Mouse (Mus musculus) cerebellum, postnatal 4 days (tissue): ENCODE measurements around the gene Trim40.
"Not testable (repeated sequence)": the region's sequence is repeated elsewhere in the genome, so short reads cannot be mapped to it uniquely, and the experiment has no call there.

Experiments used
- DNase-seq, 2 experiments: peaks; one replicate each; pipeline ENCODE4 v3.0.0; 2022; ENCODE audit warnings: low spot score in 2 of 2, mixed read lengths in 1 of 2

Trim40 gene

GRCm38 (mm10) chr17:36893387-36893786 is 3.5 kb upstream of the Trim40 start:
- DNase-seq, result no peak

DNA sequence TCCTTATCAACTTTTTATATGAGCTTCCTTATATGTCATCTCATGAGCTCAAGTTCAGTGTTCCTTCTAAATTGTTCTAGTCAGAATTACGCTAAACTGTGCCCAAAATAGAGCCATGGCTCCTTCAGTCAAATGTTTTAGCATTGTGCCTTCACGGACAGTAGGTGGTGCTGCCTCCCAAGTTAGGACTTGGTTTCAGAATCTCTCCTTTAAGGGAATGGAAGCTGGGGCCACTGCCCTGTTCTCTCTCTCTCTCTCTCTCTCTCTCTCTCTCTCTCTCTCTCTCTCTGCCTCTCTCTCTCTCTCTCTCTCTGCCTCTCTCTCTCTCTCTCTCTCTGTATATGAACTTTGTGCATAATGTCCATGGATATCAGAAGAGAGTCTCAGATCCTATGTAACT is 2.4 kb upstream of the Trim40 start:
- peak in 1 of 2 experiments; percentile 24 for DNase-seq

DNA sequence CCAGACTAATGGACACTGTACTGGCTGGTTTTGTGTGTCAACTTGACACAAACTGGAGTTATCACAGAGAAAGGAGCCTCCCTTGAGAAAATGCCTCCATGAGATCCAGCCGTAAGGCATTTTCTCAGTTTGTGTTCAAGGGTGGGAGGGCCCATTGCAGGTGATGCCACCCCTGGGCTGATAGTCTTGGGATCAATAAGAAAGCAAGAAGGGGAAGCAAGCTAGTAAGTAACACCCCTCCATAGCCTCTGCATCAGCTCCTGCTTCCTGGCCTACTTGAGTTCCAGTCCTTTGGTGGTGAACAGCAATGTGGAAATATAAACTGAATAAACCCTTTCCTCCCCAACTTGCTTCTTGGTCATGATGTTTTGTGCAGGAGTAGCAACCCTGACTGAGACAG is 1.6 kb upstream of the Trim40 start:
- not testable (repeated sequence) for DNase-seq

DNA sequence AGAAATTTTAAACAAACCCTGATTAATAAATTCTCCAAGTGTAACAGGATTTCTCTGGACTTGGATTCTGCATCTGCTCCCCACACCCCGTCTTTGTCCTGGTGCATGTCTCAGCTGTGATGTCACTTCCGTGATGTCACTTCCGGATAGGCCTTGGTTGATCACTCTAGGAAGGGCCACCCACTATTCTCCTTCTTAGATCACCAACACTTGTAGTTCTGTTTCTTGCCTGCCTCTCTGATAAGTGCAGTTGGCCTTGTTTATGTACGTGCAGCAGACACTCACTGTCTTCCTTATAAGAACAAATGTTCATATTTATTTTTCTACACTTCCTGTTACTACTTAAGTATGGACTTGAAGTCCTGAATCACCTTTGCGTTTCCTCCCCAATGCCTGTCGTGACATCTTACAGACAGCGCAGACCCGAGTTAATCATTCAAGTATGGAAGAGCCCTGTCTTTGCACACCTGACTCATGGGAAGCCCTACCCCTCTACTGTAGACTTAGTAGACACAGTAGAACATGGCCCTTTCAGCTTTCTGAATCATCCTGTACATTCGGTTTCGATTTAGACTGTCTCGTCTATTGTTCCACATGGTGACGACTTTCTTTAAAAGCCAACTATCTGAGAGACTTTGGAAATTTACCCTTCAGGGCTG is 4.7 kb downstream of the Trim40 start:
- no peak for DNase-seq

DNA sequence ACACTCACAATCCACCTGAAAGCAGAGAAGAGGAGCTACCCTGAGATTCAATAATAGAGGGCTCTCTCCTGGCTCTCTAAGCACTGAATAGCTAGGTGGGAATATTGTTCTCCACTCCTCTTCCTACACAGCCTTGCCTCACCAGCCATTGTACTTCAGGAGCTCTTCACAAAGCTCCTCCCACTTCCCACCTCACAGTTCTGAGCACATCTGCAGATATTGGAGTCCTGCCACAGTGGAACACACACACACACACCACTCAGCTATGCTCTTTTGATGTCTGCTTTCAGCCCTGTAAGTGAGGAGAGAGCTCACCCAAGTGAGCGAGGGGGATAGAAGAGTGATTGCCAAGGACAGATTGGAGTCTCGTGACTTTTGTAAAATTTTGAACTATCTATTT is 6.6 kb downstream of the Trim40 start:
- no peak for DNase-seq

- no peak for DNase-seq
Measured at GRCm38 (mm10) chr17:36874636-36875035, 15.3 kb downstream of the Trim40 start.

DNA sequence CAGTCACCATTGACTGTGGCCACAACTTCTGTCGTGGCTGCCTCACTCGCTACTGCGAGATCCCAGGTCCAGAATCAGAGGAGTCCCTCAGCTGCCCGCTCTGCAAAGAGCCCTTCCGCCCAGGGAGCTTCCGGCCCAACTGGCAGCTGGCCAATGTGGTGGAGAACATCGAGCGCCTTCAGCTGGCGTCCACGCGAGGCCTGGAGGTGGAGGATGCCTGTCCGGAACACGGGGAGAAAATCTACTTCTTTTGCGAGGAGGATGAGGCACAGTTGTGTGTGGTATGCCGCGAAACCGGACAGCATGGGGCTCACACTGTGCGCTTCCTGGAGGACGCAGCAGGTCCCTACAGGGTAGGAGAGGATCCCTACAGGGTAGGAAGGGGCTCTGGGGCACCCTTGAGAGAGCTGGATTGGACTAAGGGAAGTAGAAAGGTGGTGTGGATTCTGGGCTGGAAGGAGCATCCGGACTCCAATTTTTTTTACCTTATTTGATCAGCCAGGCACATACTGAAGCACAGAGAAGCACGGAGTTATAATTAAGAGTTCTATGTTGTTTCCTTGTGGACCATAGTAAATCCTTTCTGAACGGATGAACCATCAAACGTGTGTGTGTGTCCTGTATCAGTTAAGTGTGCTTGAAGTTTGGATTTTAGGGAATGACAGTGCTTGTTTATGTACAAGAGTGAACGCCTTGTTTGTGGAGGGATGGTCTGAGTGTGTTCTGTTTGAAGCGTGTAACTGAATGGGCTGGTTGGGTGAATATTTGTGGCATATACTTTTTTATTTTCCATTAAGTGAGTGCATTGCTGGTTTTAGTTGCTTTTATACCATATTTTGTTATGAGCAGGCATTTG is 19.7 kb downstream of the Trim40 start:
- peak in 1 of 2 experiments; percentile 10 for DNase-seq

DNA sequence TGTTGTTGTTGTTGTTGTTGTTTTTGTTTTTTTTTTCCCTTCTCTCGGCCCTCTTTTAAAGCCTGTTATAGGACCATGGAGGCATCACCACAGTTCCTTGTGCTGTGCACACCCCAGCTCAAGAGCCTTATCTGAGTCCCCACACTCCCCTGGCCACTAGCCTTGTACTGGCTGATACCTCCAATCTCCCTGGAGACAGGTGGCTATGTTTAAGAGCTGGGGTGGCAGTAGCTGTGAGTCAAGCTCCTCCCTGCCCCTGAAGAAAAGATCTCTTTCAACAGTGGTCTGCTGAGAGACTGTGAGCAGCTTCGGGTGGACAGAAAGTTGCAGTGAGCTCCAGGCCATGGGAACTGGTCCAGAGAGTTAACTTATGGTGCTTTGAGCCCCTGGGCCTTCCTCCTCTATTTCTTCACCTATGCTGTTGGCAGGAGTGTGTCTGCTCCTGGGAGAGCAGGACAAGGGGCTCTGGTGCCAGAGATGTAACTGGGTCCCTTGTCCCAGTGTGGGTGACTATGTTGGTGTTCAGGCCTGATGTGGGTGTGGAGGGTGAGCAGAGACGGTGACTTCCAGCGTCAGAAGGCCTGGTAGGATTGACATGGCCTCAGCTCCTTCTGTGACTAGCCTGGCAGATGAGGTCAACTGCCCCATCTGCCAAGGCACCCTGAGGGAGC is 20.5 kb downstream of the Trim40 start, which contains the start of gene Trim10:
Gene Trim10 (plus strand): TSS at position 291 of the 671 bp plus-strand sequence.
- no peak for DNase-seq

- DNase-seq, result no peak
Measured at GRCm38 (mm10) chr17:36868836-36869235, 21.1 kb downstream of the Trim40 start.

DNA sequence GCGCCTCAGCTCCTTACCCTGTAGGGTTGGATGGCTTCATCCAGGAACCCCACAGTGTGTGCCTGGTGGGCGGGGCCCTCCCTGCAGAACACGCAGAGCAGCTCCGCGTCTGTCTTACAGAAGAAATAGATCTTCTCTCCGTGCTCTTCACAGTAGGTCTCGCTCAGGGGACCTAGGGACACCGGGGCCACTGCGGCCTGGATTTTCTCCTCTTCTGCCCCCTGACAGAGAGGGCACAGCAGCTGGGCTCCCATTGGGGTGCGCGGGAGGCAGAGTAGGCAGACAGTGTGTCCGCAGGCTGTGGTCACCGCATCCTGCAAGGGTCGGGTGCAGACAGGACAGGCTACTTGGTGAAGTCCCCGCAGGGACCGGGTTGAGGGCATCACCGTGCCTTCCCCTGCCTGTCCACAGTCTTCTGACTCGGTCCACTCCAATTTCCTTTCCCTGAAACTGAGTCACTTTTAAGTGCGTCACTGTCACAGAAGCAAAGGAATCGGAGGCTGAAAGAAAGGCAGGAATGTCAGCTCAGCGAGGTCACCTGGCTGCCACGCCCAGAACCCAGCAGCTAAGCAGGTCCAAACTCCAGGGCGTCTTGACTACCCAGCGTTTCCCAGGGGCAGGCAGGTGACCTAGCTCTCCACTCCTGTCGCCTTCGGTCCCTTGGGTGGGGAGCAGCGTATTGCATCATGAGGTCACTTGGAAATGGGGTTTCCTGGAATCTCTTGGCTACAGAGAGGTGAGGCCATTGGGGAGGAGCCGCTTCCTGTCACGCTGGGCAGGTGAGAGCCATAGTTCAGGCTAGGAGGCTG is 23.0 kb downstream of the Trim40 start, which contains the start of gene Trim15:
Gene Trim15 (minus strand): TSS at position 492 of the 809 bp plus-strand sequence.
- no peak for DNase-seq

GRCm38 (mm10) chr17:36861680-36862079 is 28.2 kb downstream of the Trim40 start:
- DNase-seq, result no peak

DNA sequence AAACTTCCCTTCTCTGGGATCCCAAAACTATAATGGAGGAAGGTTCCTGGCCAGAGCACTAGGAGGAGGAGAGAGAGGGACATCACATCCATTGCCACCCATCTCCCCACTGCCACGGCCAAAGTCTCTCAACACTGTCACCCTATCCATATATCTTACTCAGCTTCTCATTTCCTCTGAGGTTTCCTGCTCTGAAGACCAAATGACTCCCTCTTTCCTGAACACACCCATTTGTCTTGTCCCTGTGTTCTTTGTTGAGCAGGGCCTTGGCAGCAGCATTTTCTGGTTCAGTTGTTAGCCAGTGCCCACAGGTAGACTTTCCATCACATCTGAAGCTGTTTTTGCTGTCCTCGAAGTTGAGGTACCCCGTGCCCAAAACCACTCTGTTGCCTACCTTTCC is 31.7 kb downstream of the Trim40 start:
- no peak for DNase-seq

DNA sequence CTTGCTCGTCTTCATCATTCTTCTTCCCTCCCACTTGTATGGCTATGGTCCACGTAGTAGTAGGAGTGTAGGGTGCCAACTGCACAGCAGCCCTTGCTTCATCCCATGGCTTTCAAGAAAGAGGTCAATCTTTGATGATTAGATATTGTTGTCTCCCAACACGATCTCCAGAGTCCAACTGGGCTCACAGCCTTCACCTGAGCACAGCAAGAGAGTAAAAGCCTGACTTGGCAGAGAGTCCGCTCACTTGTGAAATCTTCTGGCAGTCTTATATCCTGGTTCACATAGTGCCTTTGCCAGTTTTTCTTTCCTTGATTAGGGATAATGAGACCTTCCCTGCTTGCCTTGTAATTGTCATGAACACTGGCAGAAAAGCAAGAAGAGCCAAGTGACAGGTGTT is 33.7 kb downstream of the Trim40 start:
- no peak for DNase-seq

- no peak for DNase-seq
Measured at GRCm38 (mm10) chr17:36855484-36855883, 34.4 kb downstream of the Trim40 start.

GRCm38 (mm10) chr17:36851627-36852026 is 38.3 kb downstream of the Trim40 start:
- DNase-seq, result no peak

DNA sequence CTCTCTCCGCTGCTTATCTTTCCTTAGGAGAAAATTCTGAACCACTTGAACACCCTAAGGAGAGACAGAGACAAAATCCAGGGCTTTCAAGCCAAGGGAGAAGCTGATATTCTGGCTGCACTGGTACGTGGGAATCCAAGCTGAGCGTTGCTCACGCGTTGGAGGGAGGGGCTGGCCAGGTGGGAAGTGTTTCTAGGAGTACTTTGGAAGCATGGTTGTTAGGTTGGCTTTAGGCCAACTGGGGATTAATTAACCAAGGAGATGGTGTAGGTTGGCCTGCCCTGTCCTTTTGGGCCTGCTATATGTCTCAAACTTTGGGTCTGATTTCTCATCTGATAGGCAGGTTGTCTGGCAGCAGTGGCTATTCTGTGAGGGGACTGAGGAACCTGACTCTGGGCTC is 38.7 kb downstream of the Trim40 start:
- no peak for DNase-seq

DNA sequence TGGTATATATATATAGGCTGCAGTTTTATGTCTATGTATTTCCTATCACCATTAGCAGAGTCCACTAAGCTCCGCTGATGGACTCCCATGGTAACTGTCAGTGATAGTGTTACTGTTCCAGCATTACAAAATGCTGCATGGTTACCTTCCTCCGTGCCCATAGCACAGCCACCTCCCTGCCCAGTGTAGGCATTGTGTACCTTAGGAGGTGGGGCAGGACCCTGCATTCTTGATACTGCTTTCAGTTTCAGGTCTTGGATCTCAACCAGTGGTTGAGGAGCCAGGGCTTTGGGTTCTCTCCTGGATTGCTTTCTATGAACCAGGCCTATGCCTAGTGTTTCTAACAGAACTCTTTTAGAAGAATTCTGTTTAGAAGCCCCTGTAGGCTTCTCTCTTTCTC is 39.9 kb downstream of the Trim40 start:
- DNase-seq, result no peak

- no peak for DNase-seq
Measured at GRCm38 (mm10) chr17:36848911-36849310, 41.0 kb downstream of the Trim40 start.

- no peak for DNase-seq
Measured at GRCm38 (mm10) chr17:36844725-36845124, 45.2 kb downstream of the Trim40 start.

- DNase-seq, result no peak
Measured at GRCm38 (mm10) chr17:36844286-36844719, 45.6 kb downstream of the Trim40 start.

DNA sequence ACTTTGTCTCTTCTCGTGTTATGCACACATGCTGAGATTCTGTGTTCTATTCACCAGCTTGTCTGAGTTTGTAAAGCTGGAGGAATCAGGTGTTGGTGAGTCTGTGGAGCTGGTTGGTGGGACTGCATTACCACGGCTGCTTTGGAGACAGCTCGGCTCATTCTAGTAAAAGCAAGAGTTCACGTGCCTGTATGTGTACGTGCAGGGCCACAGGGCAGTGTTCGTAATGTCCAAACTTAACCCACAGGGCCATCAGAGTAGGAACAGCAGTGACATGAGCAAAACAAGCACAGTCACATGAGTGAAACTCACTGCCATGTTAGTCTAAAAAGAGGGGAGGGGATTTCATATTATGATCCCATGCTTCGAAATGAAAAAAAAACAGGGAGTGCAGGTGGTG is 46.2 kb downstream of the Trim40 start:
- DNase-seq, result no peak
